Comparison of ENCODE assay signal across 14 mouse cellular contexts in the genomic region with DNA sequence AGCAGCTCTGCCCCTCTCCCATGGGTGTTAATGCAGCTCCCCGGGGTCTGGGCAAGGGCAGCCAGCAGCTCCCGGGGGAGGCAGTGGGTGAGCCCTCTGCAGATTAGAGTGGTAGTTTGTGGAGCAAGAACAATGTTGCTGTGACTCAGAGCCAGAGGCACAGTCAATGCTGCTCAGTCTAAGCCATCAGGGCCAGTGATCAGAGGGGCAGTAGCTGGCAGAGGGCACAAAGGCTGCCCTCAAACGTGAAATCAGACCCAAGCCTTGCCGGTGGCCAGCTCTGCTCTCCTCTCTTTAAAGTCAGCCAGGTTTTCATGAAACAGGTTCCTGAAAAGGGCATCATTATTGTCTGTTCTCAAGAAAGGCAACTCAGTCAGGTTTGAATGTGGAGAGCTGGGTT. TPM values are rescaled to one million over a fixed set of nuclear protein-coding genes. Genes with fewer than 3 reads are reported as not detected.
A peak's percentile ranks its signal among the peaks of the same experiment; 100 is the strongest.
DNase-seq lines count a peak whose midpoint lies in the region; ATAC-seq lines count a peak whose summit lies in the region.
"Had no signal": no experiment of that assay in that cellular context is flagged by ENCODE, and none has a peak within 500 bp of the region (broad histone marks: within the 10 kb centered on the region; RNA-seq: fewer than 3 reads in every experiment).

No protein-coding gene starts in this region.

- H3K4me2 ChIP-seq in kidney, embryonic 15.5 days: no peak overlapping the region
- no peak overlapping the region for H3K4me2 ChIP-seq in midbrain, embryonic 11.5 days
- H3K4me2 ChIP-seq: liver, embryonic 12.5 days; midbrain, embryonic 12.5 days; stomach, embryonic 15.5 days had no signal

- no peak for DNase-seq in kidney, adult 8-10 months
- peak; percentile 25 for DNase-seq in NIH3T3 (ENCODE audit: low read depth)
- no peak for DNase-seq in forebrain, embryonic 10.5 days (ENCODE audit: extremely low spot score, low spot score)
- DNase-seq in midbrain, embryonic 11.5 days (ENCODE audit: low spot score, missing footprints): peak; percentile 81
- DNase-seq in cerebellum, adult 9-10 months: no peak
- no peak for DNase-seq in kidney, adult 9 months
- no peak for DNase-seq in c-Kit-positive CD71-positive TER-119-positive erythroid progenitor cells, embryonic 14.5 days (ENCODE audit: low spot score)
- DNase-seq: kidney, postnatal 14 days had no signal

- peaks cover 13% of the 10 kb centered on the region for H3K4me1 ChIP-seq in kidney, embryonic 15.5 days
- peaks cover 23% of the 10 kb centered on the region for H3K4me1 ChIP-seq in forebrain, embryonic 10.5 days
- H3K4me1 ChIP-seq in midbrain, embryonic 11.5 days (ENCODE audit: control insufficient read depth, insufficient read depth, low read length): peaks cover 5% of the 10 kb centered on the region
- H3K4me1 ChIP-seq: liver, embryonic 12.5 days; stomach, embryonic 15.5 days had no signal

- no peak overlapping the region for H3K4me3 ChIP-seq in kidney, embryonic 15.5 days (replicated peaks)
- H3K4me3 ChIP-seq in forebrain, embryonic 10.5 days: no peak overlapping the region
- H3K4me3 ChIP-seq in midbrain, embryonic 11.5 days (ENCODE audit: low read depth, low read length): no peak overlapping the region
- H3K4me3 ChIP-seq: heart, embryonic 10.5 days; liver, embryonic 12.5 days; midbrain, embryonic 12.5 days; stomach, embryonic 15.5 days had no signal

- H3K27me3 ChIP-seq in kidney, embryonic 15.5 days: no peaks in the 10 kb centered on the region
- no peaks in the 10 kb centered on the region for H3K27me3 ChIP-seq in forebrain, embryonic 10.5 days (ENCODE audit: poor library complexity, severe bottlenecking)
- no peaks in the 10 kb centered on the region for H3K27me3 ChIP-seq in midbrain, embryonic 11.5 days (ENCODE audit: control insufficient read depth, insufficient read depth, low read length)
- H3K27me3 ChIP-seq: midbrain, embryonic 12.5 days; stomach, embryonic 15.5 days had no signal

- H3K9ac ChIP-seq in kidney, embryonic 15.5 days: no peak overlapping the region
- H3K9ac ChIP-seq in midbrain, embryonic 11.5 days (ENCODE audit: low read length): 0 out of 2 replicates have a peak overlapping the region, but pooled peaks have one; percentile 9
- H3K9ac ChIP-seq: liver, embryonic 12.5 days; midbrain, embryonic 12.5 days; stomach, embryonic 15.5 days had no signal

- H3K27ac ChIP-seq in kidney, embryonic 15.5 days: 0 out of 2 replicates have a peak overlapping the region, but pooled peaks have one; percentile 7
- H3K27ac ChIP-seq in forebrain, embryonic 10.5 days: peak overlapping the region; percentile 70; the same call in 1 of the 2 replicates
- H3K27ac ChIP-seq in midbrain, embryonic 11.5 days (ENCODE audit: low read depth, low read length): no peak overlapping the region
- H3K27ac ChIP-seq: heart, embryonic 10.5 days; liver, embryonic 12.5 days; midbrain, embryonic 12.5 days; stomach, embryonic 15.5 days had no signal

- ATAC-seq in kidney, embryonic 15.5 days (replicated peaks; ENCODE audit: low FRiP score): 0 out of 2 replicates have a peak, but pooled peaks have one; percentile 15
- ATAC-seq in midbrain, embryonic 11.5 days (ENCODE audit: low FRiP score): no peak
- ATAC-seq: liver, embryonic 12.5 days; lung, postnatal 0 days had no signal

- no peaks in the 10 kb centered on the region for H3K9me3 ChIP-seq in kidney, embryonic 15.5 days (replicated peaks)
- no peaks in the 10 kb centered on the region for H3K9me3 ChIP-seq in forebrain, embryonic 10.5 days
- no peaks in the 10 kb centered on the region for H3K9me3 ChIP-seq in midbrain, embryonic 11.5 days (ENCODE audit: control insufficient read depth, low read length)
- H3K9me3 ChIP-seq: heart, embryonic 10.5 days; liver, embryonic 12.5 days; midbrain, embryonic 12.5 days; stomach, embryonic 15.5 days had no signal

- H3K36me3 ChIP-seq in kidney, embryonic 15.5 days: no peaks in the 10 kb centered on the region
- H3K36me3 ChIP-seq in forebrain, embryonic 10.5 days (replicated peaks): no peaks in the 10 kb centered on the region
- H3K36me3 ChIP-seq in midbrain, embryonic 11.5 days (ENCODE audit: control insufficient read depth, insufficient read depth, low read length): no peaks in the 10 kb centered on the region
- H3K36me3 ChIP-seq: heart, embryonic 10.5 days; liver, embryonic 12.5 days; midbrain, embryonic 12.5 days; stomach, embryonic 15.5 days had no signal

- 30% methylated on average over 4 of the region's 4 CpGs for WGBS in kidney, embryonic 15.5 days
- WGBS in forebrain, embryonic 10.5 days: 38% methylated on average over 4 of the region's 4 CpGs
- WGBS in midbrain, embryonic 11.5 days: 41% methylated on average over 4 of the region's 4 CpGs

RNA-seq across cellular contexts. Expression of gene Ankrd6, which starts 11.1 kb away (rescaled TPM):
- 12.1 and 13.1 TPM in 2 replicates for polyA plus RNA-seq in kidney, embryonic 15.5 days (2015; fragmentation: Nextera tagmentation; extraction: Ambion mirVana)
- 11.9 and 12.4 TPM in 2 replicates for polyA plus RNA-seq in forebrain, embryonic 10.5 days (2016; fragmentation: Nextera tagmentation; extraction: Ambion mirVana)
- polyA plus RNA-seq in midbrain, embryonic 11.5 days (2014; fragmentation: Nextera tagmentation; extraction: Ambion mirVana): 33.2 and 37.3 TPM in 2 replicates

RNA-seq across cellular contexts. Expression of gene Rragd, which starts 43.3 kb away (rescaled TPM):
- polyA plus RNA-seq in kidney, embryonic 15.5 days (2015; fragmentation: Nextera tagmentation; extraction: Ambion mirVana): 17.6 and 21.1 TPM in 2 replicates
- 25.6 and 26.9 TPM in 2 replicates for polyA plus RNA-seq in forebrain, embryonic 10.5 days (2016; fragmentation: Nextera tagmentation; extraction: Ambion mirVana)
- 32.9 and 34.9 TPM in 2 replicates for polyA plus RNA-seq in midbrain, embryonic 11.5 days (2014; fragmentation: Nextera tagmentation; extraction: Ambion mirVana)

Comparison
In these comparisons a context has a peak if more than half of its experiments do, and no peak if none do; other contexts are left out.
1. DNase-seq: peak in NIH3T3 (single experiment) and midbrain, embryonic 11.5 days (single experiment); none in kidney, adult 8-10 months (0 of 2), forebrain, embryonic 10.5 days (single experiment), cerebellum, adult 9-10 months (single experiment), kidney, adult 9 months (single experiment) and c-Kit-positive CD71-positive TER-119-positive erythroid progenitor cells, embryonic 14.5 days (single experiment).